Mouse (Mus musculus) liver, embryonic 11.5 days (tissue): ENCODE data around the gene Adamts4. TPM values are rescaled to one million over a fixed set of nuclear protein-coding genes. Genes with fewer than 3 reads are reported as not detected.
A peak's percentile ranks its signal among the peaks of the same experiment; 100 is the strongest.

Experiments used
- ATAC-seq: fragments of 200-750 bp; cut with Nextera tagmentation; replicated peaks from 2 replicates; pipeline ENCODE4 v1.8.0; 2017; ENCODE audit warnings: moderate number of reproducible peaks, mild to moderate bottlenecking, moderate TSS enrichment, moderate library complexity; ENCODE audit not compliant: low FRiP score
- DNase-seq: peaks from one replicate; pipeline ENCODE4 v3.0.0-alpha.2; 2017; ENCODE audit warnings: low spot score
- H3K27ac ChIP-seq: fragments of 300-500 bp; sonication (generic); 2 replicates; pipeline ENCODE4 v1.5.1; 2014; ENCODE audit warnings: mild to moderate bottlenecking, low read depth, low read length, control low read depth
- H3K27me3 ChIP-seq: fragments of 300-500 bp; sonication (generic); replicated peaks from 2 replicates; pipeline ENCODE4 v1.6.1; 2014; ENCODE audit warnings: low read length, mixed read lengths; ENCODE audit not compliant: control insufficient read depth, insufficient read depth
- H3K36me3 ChIP-seq: fragments of 300-500 bp; sonication (generic); 2 replicates; pipeline ENCODE4 v1.6.1; 2014; ENCODE audit warnings: mild to moderate bottlenecking, low read length, moderate library complexity, mixed read lengths; ENCODE audit not compliant: control insufficient read depth, insufficient read depth
- H3K4me1 ChIP-seq: fragments of 300-500 bp; sonication (generic); replicated peaks from 2 replicates; pipeline ENCODE4 v1.6.1; 2014; ENCODE audit warnings: low read length, mixed read lengths; ENCODE audit not compliant: control insufficient read depth, insufficient read depth
- H3K4me2 ChIP-seq: fragments of 300-500 bp; sonication (generic); 2 replicates; pipeline ENCODE4 v1.6.1; 2014; ENCODE audit warnings: mild to moderate bottlenecking, control low read depth, moderate library complexity
- H3K4me3 ChIP-seq: fragments of 300-500 bp; sonication (generic); 2 replicates; pipeline ENCODE4 v1.5.1; 2014; ENCODE audit warnings: low read depth, low read length, control low read depth
- H3K9ac ChIP-seq: fragments of 300-500 bp; sonication (generic); 2 replicates; pipeline ENCODE4 v1.6.1; 2014; ENCODE audit warnings: low read depth, low read length, control low read depth
- H3K9me3 ChIP-seq: fragments of 300-500 bp; sonication (generic); 2 replicates; pipeline ENCODE4 v1.6.1; 2016; ENCODE audit warnings: low read length, inconsistent platforms, mixed read lengths; ENCODE audit not compliant: control insufficient read depth
- WGBS: fragments of 180-500 bp; shearing (Covaris S2); extraction: QIAGEN DNeasy Blood & Tissue Kit; methylation state at CpG from one replicate; pipeline ENCODE4 v1.1.7; 2014; 5-methylcytosine and 5-hydroxymethylcytosine counted together
- polyA plus RNA-seq: library from polyadenylated mRNA; unstranded; fragments of >200 nt; fragmentation: Nextera tagmentation; extraction: Ambion mirVana; gene quantifications from 2 replicates; pipeline ENCODE4 v1.2.1, GENCODE M21; 2014

The Adamts4 gene
- polyA plus RNA-seq, 1 experiment from 2014 or later: 2.0 TPM

DNA sequence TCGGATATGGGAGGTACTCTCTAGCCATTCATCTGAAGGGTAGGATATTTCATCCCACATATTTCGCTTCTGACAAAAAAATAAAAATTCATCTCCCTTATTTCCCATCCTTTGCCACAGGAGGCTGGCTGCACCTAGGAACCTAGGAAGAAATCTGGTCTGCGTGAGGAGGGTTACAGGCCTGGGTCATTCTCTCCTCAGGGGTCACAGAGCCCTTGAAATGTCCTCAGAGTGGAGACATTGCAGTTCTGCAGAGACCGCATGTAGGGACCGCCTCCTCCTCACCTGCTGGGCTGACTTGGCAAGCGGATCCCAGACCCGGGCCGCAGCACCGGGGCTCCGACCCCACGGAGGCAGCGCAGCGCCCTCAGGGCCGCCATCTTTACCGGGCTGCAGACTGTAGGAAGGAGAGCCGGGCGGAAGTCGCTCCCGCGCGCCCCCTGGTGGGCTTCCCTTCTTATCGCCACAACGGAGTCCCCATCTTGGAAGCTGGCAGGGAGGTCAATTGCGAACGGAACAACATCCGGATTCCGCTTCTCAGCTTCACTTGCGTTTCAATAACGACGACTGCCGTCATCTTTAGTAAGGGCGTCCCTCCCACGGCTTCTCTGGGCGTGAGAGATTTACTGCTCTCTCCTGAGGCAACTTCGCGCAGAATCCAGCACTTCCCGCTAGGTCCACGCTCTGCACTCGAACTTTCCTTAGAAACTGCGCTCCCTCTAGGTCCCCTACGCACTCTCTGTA, 3.3 kb upstream of the Adamts4 start:
- H3K9me3 ChIP-seq: no peaks in the 10 kb centered on the region
- H3K27me3 ChIP-seq: peaks cover 8% of the 10 kb centered on the region
- peaks cover 34% of the 10 kb centered on the region for H3K4me1 ChIP-seq
- peak overlapping the region; percentile 92 for H3K4me2 ChIP-seq
- H3K36me3 ChIP-seq: peaks cover 16% of the 10 kb centered on the region; the same call in 1 of the 2 replicates
- ATAC-seq (peak; percentile 93), DNase-seq (peak; percentile 99)
- peak overlapping the region; percentile 86 for H3K4me3 ChIP-seq
- H3K27ac ChIP-seq: peak overlapping the region; percentile 78
- under 1% methylated on average over 41 of the region's 41 CpGs for WGBS
- peak overlapping the region; percentile 92 for H3K9ac ChIP-seq

DNA sequence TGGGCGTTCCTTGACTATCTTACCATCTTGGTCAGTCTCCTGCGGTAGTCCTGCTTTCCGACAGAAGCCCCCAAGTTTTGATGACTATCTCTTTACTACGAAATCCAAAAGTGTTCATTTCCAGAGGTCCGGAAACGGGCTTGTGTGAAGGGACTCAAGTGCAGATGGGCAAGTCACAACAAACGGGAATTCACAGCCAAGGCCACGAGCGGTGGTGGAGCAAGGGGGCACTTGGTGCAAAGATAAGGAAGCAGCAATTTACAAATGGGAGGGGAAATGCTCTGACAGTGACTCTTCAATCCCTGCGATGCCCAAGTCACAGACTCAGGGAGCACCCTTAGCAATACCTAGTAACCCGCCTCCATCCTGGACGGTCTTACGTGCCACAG, 2.8 kb upstream of the Adamts4 start:
- Histone ChIP-seq H3K9me3 (no peaks in the 10 kb centered on the region), H3K4me1 (peaks cover 34% of the 10 kb centered on the region), H3K4me3 (peak overlapping the region; percentile 86), H3K27ac (peak overlapping the region; percentile 78), H3K36me3 (peaks cover 13% of the 10 kb centered on the region; the same call in 1 of the 2 replicates), H3K27me3 (peaks cover 8% of the 10 kb centered on the region), H3K9ac (peak overlapping the region; percentile 92), H3K4me2 (peak overlapping the region; percentile 92)
- 5% methylated on average over 13 of the region's 13 CpGs for WGBS
- peak; percentile 29 for ATAC-seq
- no peak for DNase-seq

DNA sequence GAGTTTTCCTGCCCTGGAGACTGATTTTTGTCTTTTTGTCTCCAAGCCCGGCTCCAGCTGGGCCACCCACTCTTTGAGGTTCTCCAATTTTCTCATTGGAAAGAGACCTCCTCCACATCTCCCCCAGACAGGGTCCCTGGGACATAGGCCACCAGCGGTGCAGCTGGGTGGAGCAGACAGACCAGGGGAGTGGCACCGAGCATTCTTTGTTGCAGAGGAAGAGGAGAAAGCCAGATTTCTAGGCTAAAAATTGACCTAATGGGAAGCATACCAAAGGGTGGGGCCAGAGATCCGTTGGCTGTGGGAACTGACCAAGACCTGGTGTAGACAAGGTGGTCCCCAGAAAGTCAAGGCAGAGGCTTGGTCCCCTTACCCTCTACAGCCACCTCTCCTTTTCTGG, 2.3 kb upstream of the Adamts4 start:
- Histone ChIP-seq H3K36me3 (peaks cover 8% of the 10 kb centered on the region; the same call in 1 of the 2 replicates), H3K9ac (peak overlapping the region; percentile 92; the same call in 1 of the 2 replicates), H3K27me3 (peaks cover 12% of the 10 kb centered on the region), H3K27ac (peak overlapping the region; percentile 78), H3K4me1 (peaks cover 34% of the 10 kb centered on the region), H3K4me2 (peak overlapping the region; percentile 92), H3K9me3 (no peaks in the 10 kb centered on the region), H3K4me3 (peak overlapping the region; percentile 86)
- ATAC-seq (no peak), DNase-seq (no peak)
- 17% methylated on average over 4 of the region's 4 CpGs for WGBS

DNA sequence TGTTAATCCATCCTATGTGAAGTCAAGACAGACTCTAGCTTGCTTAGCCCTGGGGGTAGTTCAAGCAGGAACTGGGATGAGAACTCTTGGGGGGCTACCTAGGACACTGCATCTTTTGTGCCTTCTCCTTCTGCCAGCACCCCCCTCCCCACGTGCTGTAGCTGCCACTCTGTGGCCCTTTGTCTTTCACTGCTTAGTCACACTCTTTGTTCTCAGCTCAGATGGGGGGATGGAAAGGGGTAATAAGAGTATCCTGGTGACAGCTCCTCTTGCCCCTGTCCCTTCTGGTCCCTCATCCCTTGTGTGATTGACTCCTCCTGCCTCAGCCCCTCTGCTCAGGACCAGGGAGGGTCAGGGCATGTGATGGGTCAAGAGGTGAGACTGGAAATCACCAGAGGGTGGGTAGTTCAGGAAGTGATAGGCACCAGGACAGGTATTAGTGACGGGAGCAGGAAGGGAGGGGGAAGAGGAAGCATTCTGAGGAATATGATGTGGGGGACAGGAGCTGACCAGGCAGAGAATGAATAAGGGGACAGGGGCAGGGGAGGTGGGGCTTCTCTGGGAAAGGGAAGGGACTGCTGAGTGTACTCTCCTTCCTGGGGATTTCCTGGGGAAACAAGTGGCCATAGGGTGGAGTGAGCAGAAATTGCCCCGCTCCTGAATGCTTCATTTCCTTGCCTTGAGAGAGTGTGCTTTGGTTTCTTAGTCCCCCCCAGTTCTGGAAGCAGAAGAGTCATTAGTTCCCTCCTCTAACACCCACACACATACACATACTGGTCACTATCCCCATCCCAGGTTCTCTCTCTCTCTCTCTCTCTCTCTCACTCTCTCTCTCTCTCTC, 1.6 kb upstream of the Adamts4 start:
- H3K36me3 ChIP-seq: peaks cover 4% of the 10 kb centered on the region; the same call in 1 of the 2 replicates
- no peak overlapping the region for H3K4me3 ChIP-seq
- peak overlapping the region; percentile 78 for H3K27ac ChIP-seq
- H3K4me1 ChIP-seq: peaks cover 34% of the 10 kb centered on the region
- peak overlapping the region; percentile 92; the same call in 1 of the 2 replicates for H3K4me2 ChIP-seq
- WGBS: 33% methylated on average over 3 of the region's 3 CpGs
- peaks cover 12% of the 10 kb centered on the region for H3K27me3 ChIP-seq
- DNase-seq: no peak
- no peak for ATAC-seq
- no peaks in the 10 kb centered on the region for H3K9me3 ChIP-seq
- H3K9ac ChIP-seq: no peak overlapping the region

DNA sequence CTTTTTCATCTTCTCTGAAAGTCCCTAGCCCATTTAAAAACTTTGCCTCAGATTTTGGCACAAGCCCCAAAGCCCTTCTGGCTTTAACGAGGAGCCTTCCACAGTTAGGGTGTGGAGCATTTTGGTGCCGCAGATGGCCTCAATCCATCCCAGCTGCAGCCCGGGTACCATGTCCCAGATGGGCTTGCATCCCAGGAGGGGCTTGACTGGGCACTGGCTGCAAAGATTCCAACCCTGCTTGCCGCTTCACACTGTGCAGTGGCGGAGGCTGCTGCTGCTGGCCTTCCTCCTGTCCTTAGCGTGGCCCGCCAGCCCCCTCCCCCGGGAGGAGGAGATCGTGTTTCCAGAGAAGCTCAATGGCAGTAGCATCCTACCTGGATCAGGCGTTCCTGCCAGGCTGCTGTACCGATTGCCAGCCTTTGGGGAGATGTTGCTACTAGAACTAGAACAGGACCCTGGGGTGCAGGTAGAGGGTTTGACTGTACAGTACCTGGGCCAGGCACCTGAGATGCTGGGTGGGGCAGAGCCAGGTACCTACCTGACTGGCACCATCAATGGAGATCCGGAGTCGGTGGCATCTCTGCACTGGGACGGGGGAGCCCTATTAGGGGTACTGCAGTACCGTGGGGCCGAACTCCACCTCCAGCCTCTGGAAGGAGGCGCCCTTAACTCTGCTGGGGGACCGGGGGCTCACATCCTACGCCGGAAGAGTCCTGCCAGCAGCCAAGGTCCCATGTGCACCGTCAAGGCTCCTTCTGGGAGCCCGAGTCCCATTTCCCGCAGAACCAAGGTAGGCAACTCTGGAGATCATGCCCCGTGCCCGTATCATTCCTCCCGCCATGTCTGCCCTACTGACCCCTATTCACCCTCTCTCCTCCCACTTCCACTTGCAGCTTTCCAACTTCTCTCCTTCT, 716 bp downstream of the Adamts4 start, which contains the start of gene Ndufs2:
Gene Ndufs2, minus strand, starts transcription at position 709 of the 914 bp plus-strand sequence.
- H3K4me2 ChIP-seq: peak within 1 kb of the TSS; percentile 49
- H3K36me3 ChIP-seq: no peaks in the 10 kb centered on the region
- peaks cover 12% of the 10 kb centered on the region for H3K27me3 ChIP-seq
- DNase-seq (no peak), ATAC-seq (no peak)
- H3K9ac ChIP-seq: peak within 1 kb of the TSS; percentile 1; the same call in 1 of the 2 replicates
- WGBS: 28% methylated on average over 26 of the region's 26 CpGs
- no peak within 1 kb of the TSS; the same call in 1 of the 2 replicates for H3K27ac ChIP-seq
- H3K4me3 ChIP-seq: peak within 1 kb of the TSS; percentile 19
- H3K4me1 ChIP-seq: peaks cover 27% of the 10 kb centered on the region
- H3K9me3 ChIP-seq: no peaks in the 10 kb centered on the region

DNA sequence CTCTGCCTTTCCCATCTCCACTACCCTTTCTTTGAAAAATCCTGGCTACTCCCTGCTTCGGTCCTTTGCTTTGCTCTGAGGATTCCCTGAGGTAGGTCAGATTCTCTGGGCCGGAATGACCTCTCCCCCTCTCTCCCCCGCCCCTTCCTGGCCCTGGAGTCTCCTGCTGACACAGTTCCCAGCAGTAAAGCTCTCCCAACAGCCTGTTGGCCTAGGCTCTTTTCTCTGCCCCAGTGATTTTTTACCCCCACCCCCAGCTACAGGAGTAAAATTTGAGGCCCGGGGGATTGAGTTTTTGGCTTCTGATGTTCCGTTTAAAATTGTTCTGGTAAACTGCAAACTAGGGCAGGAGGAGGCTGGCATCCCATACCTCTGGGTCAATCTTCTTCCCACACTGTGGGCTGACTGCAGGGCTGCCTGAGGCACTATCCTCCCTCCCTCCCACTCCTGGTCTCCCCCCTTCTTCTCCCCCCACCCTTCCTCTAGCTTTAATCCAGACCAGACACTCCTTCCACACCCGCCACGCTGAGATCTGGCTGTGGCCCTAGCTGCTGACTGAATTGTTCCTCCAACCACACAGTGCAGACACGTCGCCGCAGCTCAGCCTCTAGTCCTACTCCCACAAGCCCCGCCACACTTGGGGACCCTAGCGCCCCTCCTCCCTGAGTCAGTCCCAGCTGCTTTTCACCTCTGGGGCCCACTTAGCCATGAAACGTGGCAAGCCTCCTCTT, 1.5 kb downstream of the Adamts4 start:
- ATAC-seq (no peak), DNase-seq (no peak)
- peak overlapping the region; percentile 1; the same call in 1 of the 2 replicates for H3K9ac ChIP-seq
- peaks cover 12% of the 10 kb centered on the region for H3K27me3 ChIP-seq
- H3K27ac ChIP-seq: no peak overlapping the region; the same call in 1 of the 2 replicates
- H3K9me3 ChIP-seq: no peaks in the 10 kb centered on the region
- H3K4me1 ChIP-seq: peaks cover 23% of the 10 kb centered on the region
- peak overlapping the region; percentile 49 for H3K4me2 ChIP-seq
- peak overlapping the region; percentile 19; the same call in 1 of the 2 replicates for H3K4me3 ChIP-seq
- no peaks in the 10 kb centered on the region for H3K36me3 ChIP-seq
- 20% methylated on average over 13 of the region's 13 CpGs for WGBS

DNA sequence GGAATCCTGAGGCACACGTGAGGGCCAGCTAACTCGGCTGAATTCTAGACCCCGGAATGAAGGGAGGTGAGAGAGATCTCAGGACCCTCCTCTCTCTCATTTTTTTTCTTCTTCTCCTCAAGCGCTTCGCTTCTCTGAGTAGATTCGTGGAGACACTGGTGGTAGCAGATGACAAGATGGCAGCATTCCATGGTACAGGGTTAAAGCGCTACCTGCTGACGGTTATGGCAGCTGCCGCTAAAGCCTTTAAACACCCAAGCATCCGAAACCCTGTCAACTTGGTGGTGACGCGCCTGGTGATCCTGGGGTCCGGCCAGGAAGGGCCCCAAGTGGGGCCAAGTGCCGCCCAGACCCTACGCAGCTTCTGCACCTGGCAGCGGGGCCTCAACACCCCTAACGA, 2.2 kb downstream of the Adamts4 start:
- H3K9me3 ChIP-seq: no peaks in the 10 kb centered on the region
- H3K27ac ChIP-seq: no peak overlapping the region; the same call in 1 of the 2 replicates
- H3K4me1 ChIP-seq: peaks cover 22% of the 10 kb centered on the region
- H3K4me2 ChIP-seq: peak overlapping the region; percentile 4; the same call in 1 of the 2 replicates
- H3K9ac ChIP-seq: no peak overlapping the region
- ATAC-seq: no peak
- H3K4me3 ChIP-seq: no peak overlapping the region
- H3K36me3 ChIP-seq: no peaks in the 10 kb centered on the region
- DNase-seq: no peak
- 62% methylated on average over 17 of the region's 17 CpGs for WGBS
- H3K27me3 ChIP-seq: peaks cover 12% of the 10 kb centered on the region
